Mouse (Mus musculus): ENCODE results near the gene Msgn1. TPM values are rescaled to one million over a fixed set of nuclear protein-coding genes. Genes with fewer than 3 reads are reported as not detected.
A peak's percentile ranks its signal among the peaks of the same experiment; 100 is the strongest.

Gene Msgn1
- polyA plus RNA-seq, 1 experiment from 2014 or later, result not detected

GRCm38 (mm10) chr12:11196830-11197229 is 11.9 kb downstream of the Msgn1 start:
- H3K4me3 ChIP-seq, result no peak overlapping the region
- no peaks in the 10 kb centered on the region for H3K27me3 ChIP-seq
- H3K27ac ChIP-seq, result no peak overlapping the region
- H3K4me1 ChIP-seq, result no peaks in the 10 kb centered on the region
- no peak for ATAC-seq (ENCODE audit: borderline replicate concordance, extremely low read depth, low FRiP score, low TSS enrichment)
- H3K9me3 ChIP-seq, result no peaks in the 10 kb centered on the region
- 44% methylated on average over 5 of the region's 5 CpGs for WGBS
- H3K4me2 ChIP-seq, result no peak overlapping the region
- no peaks in the 10 kb centered on the region for H3K36me3 ChIP-seq
- H3K9ac ChIP-seq, result no peak overlapping the region

DNA sequence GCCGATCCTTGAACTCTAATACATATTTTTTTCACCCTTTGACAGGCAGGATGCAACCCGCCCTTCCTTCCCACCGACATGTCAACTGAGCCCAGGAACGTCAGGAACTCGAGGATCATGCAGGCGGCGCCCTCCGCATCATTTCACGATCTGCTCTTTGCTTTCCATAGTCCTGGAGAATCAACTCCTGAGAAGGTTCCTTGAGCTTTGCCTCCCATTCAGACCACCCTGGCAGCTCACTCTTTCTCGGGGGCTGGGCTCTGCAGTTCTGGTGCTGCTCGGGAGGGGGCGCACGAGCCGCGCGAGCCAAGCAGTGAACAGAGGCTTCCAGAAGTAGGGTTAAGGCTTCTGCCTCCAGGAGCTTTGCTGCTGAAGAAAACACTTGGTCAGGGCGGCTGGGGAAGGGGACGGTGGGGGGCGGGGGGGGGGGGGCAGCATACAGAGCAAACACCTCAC is 12.6 kb downstream of the Msgn1 start:
- no peaks in the 10 kb centered on the region for H3K4me1 ChIP-seq
- no peak overlapping the region for H3K4me3 ChIP-seq
- H3K4me2 ChIP-seq, result peak overlapping the region; percentile 47
- no peak overlapping the region for H3K9ac ChIP-seq
- WGBS, result 6% methylated on average over 18 of the region's 19 CpGs
- H3K36me3 ChIP-seq, result no peaks in the 10 kb centered on the region
- H3K27ac ChIP-seq, result no peak overlapping the region
- no peaks in the 10 kb centered on the region for H3K9me3 ChIP-seq
- peak; percentile 75; the same call in 1 of the 2 replicates for ATAC-seq (ENCODE audit: borderline replicate concordance, extremely low read depth, low FRiP score, low TSS enrichment)
- H3K27me3 ChIP-seq, result no peaks in the 10 kb centered on the region

DNA sequence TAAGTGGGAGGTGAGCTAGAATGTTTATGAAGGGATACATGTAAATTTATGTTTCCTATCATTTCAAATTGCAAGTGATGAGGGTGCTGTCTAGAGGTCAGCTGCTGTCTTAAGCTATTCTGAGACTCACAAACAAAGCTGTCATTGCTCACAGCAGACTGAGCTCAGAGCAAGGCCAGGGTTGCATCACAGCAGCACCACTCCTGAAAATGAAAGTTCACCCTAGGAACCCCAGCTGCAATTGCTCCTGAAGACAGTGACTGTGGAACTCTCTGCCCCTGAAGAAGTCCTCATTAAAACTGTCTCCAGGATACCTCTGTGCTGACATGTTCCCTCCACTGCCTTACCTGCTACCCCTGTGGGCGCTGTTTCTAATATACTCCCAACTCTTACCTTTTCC is 13.7 kb downstream of the Msgn1 start:
- no peak overlapping the region for H3K9ac ChIP-seq
- H3K27ac ChIP-seq, result no peak overlapping the region
- 95% methylated on average over 1 of the region's 1 CpGs for WGBS
- H3K4me1 ChIP-seq, result no peaks in the 10 kb centered on the region
- no peak overlapping the region for H3K4me2 ChIP-seq
- no peaks in the 10 kb centered on the region for H3K36me3 ChIP-seq
- H3K4me3 ChIP-seq, result no peak overlapping the region
- no peak for ATAC-seq (ENCODE audit: borderline replicate concordance, extremely low read depth, low FRiP score, low TSS enrichment)
- H3K27me3 ChIP-seq, result no peaks in the 10 kb centered on the region
- no peaks in the 10 kb centered on the region for H3K9me3 ChIP-seq

DNA sequence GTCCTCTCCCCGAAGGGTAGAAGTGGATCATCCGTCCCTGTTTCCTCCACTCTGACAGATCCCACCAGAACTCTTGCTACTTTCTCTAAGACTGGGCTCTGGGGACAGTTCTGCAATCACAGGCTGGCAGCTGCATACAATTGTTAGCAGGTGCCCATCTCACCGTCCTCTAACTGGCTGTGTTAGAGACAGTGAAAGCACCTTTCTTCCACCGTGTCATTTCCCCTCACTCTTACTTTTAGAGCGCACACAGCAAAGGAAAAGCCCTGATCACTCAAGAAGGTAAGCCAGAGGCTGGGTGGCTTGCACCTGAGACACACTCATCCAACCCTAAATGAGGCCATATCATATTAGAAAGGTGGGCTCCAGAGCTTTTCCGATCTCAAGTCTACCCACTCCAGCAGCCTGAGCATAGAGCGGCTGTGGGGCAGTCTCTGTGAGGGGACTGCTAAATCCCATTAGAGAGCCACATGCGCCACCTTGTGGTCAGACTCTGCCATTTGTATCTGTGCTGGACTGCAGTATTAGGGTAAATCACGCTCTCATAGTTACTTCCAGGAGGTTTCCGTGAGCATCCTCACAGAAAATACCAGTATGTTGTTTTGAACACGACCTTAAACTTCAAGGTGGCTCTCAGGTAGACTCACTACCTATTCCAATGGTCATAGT is 30.2 kb downstream of the Msgn1 start:
- ATAC-seq (ENCODE audit: borderline replicate concordance, extremely low read depth, low FRiP score, low TSS enrichment), result peak; percentile 82; the same call in 1 of the 2 replicates
- H3K4me2 ChIP-seq, result peak overlapping the region; percentile 33
- WGBS, result 23% methylated on average over 11 of the region's 11 CpGs
- H3K4me3 ChIP-seq, result no peak overlapping the region
- H3K9ac ChIP-seq, result no peak overlapping the region
- H3K36me3 ChIP-seq, result no peaks in the 10 kb centered on the region
- no peaks in the 10 kb centered on the region for H3K9me3 ChIP-seq
- H3K27me3 ChIP-seq, result no peaks in the 10 kb centered on the region; the same call in 1 of the 2 replicates
- H3K27ac ChIP-seq, result no peak overlapping the region
- 0 out of 2 replicates have a peak, but pooled peaks cover 2% of the 10 kb centered on the region for H3K4me1 ChIP-seq

GRCm38 (mm10) chr12:11177408-11178394 is 31.1 kb downstream of the Msgn1 start:
- ATAC-seq (ENCODE audit: borderline replicate concordance, extremely low read depth, low FRiP score, low TSS enrichment), result no peak
- Histone ChIP-seq H3K4me2 (peak overlapping the region; percentile 33; the same call in 1 of the 2 replicates), H3K4me3 (no peak overlapping the region)

DNA sequence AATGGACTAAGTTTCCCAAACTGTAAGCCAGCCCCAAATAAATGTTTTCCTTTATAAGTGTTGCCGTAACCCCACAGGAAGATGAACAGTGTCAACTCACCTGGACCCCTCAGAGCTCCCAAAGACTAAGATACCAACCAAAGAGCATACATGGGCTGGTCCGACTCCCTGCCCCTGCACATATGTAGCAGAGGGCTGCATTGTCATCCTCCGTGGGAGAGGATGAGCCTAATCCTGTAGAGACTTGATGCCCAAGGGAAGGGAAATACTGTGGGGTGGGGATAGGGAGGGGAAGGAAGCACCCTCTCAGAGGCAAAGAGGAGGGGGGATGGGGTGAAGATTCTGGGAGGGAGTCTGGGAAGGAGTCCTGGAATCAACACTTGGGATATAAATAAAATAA is 50.1 kb downstream of the Msgn1 start:
- ATAC-seq (ENCODE audit: borderline replicate concordance, extremely low read depth, low FRiP score, low TSS enrichment), result no peak
- Histone ChIP-seq H3K9me3 (no peaks in the 10 kb centered on the region), H3K36me3 (no peaks in the 10 kb centered on the region), H3K27ac (no peak overlapping the region), H3K27me3 (no peaks in the 10 kb centered on the region), H3K4me2 (no peak overlapping the region), H3K4me3 (no peak overlapping the region), H3K9ac (no peak overlapping the region), H3K4me1 (no peaks in the 10 kb centered on the region)
- WGBS, result 86% methylated on average over 3 of the region's 3 CpGs

More at GRCm38 (mm10) chr12:11177408-11178394, 31.1 kb downstream of the Msgn1 start:
- Histone ChIP-seq H3K4me1 (0 out of 2 replicates have a peak, but pooled peaks cover 2% of the 10 kb centered on the region), H3K27me3 (no peaks in the 10 kb centered on the region; the same call in 1 of the 2 replicates), H3K27ac (no peak overlapping the region), H3K9ac (no peak overlapping the region), H3K9me3 (no peaks in the 10 kb centered on the region), H3K36me3 (no peaks in the 10 kb centered on the region)
- WGBS, result 31% methylated on average over 5 of the region's 5 CpGs

Other genes starting within 250 kb of the Msgn1 start
- gene Kcns3, start 57.9 kb downstream of the Msgn1 start, polyA plus RNA-seq (2015; fragmentation: Nextera tagmentation; extraction: Ambion mirVana), result 6.3 and 7.8 TPM in 2 replicates
- gene Gen1, start 56.8 kb upstream of the Msgn1 start, polyA plus RNA-seq (2015; fragmentation: Nextera tagmentation; extraction: Ambion mirVana), result 11.7 and 11.9 TPM in 2 replicates
- 153 and 155 TPM in 2 replicates for gene Smc6, start 56.9 kb upstream of the Msgn1 start, polyA plus RNA-seq (2015; fragmentation: Nextera tagmentation; extraction: Ambion mirVana)
- 4.1 and 5.9 TPM in 2 replicates for gene Vsnl1, start 227.6 kb upstream of the Msgn1 start, polyA plus RNA-seq (2015; fragmentation: Nextera tagmentation; extraction: Ambion mirVana)
- gene Rad51ap2, start 247.1 kb upstream of the Msgn1 start, polyA plus RNA-seq (2015; fragmentation: Nextera tagmentation; extraction: Ambion mirVana), result 0.43 and 0.46 TPM in 2 replicates